Mouse (Mus musculus): ENCODE data around the gene Mef2d. TPM values are rescaled to one million over a fixed set of nuclear protein-coding genes. Genes with fewer than 3 reads are reported as not detected.
"Not testable (repeated sequence)": the region's sequence is repeated elsewhere in the genome, so short reads cannot be mapped to it uniquely, and the experiment has no call there.

Gene Mef2d
- polyA plus RNA-seq, 1 experiment from 2014 or later = 11.1 TPM

DNA sequence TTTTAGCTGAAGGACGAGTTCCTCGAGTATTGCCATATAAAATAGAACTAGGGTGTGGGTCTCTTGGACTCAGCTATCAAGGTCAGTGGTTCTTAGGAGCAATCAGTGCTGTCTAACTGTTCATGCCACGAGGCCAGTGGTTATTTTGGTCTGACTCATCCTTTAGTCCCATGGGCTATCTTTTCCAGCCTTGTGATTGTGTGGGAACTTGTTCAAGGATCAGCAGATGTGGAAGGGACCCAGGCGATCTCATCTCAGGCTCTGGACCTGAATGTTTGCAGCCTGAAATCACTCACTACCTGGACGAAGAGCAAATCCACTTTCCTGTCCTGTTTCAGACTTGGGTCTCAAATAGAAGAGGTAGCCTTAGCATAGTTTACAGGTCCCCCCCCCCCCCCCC is 34.9 kb downstream of the Mef2d start:
- no peaks in the 10 kb centered on the region for H3K9me3 ChIP-seq
- peaks cover 11% of the 10 kb centered on the region for H3K4me1 ChIP-seq
- 79% methylated on average over 5 of the region's 5 CpGs for WGBS
- 0 out of 2 replicates have a peak, but pooled peaks cover 10% of the 10 kb centered on the region for H3K27me3 ChIP-seq (ENCODE audit: poor library complexity, severe bottlenecking)
- peak overlapping the region; percentile 99 for H3K27ac ChIP-seq
- peaks cover 27% of the 10 kb centered on the region for H3K36me3 ChIP-seq (replicated peaks)
- peak overlapping the region; percentile 69 for H3K4me3 ChIP-seq
- no peak for DNase-seq (ENCODE audit: extremely low spot score, low spot score)

DNA sequence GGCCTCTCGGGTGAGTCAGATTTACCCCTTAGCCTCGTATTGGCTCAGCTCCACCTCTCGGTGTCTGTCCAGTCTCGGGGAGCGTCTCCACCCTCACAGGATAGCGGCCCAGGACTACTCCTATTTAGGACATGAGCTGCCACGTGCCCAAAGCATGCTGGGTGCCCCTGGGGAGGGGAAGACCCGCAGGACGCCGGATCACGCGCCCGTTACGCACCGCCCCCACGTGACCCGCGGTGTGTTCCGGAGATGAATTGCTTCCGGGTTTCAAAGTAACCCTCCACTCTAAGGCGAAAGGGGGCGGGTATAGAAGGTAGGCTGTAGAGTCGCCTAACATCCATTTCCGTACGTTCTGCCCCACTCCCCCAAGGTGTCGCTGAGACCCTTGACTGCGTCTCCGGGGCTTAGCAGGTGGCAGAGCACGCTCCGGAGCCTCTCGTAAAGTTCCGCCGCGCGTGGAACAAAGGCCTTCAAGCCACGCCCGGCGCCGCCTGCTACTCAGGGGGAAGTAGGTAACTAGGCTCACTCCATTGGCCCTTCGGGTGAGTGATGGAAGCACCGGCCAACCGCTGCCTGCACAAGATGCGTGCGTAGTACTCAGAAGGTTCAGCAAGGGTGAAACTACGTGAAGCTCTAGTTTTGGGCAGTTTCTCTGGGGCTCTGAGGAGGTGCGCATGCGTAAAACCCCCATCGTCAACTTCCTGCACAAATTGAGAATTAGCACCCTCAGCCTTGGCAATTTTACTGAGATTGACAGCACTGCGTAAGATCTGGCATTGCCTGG is 35.6 kb downstream of the Mef2d start:
- H3K4me3 ChIP-seq = peak overlapping the region; percentile 69
- H3K4me1 ChIP-seq = peaks cover 11% of the 10 kb centered on the region
- peaks cover 11% of the 10 kb centered on the region; the same call in 1 of the 2 replicates for H3K27me3 ChIP-seq (ENCODE audit: poor library complexity, severe bottlenecking)
- H3K36me3 ChIP-seq (replicated peaks) = peaks cover 21% of the 10 kb centered on the region
- WGBS = under 1% methylated on average over 49 of the region's 49 CpGs
- DNase-seq (ENCODE audit: extremely low spot score, low spot score) = peak; percentile 98
- peak overlapping the region; percentile 99 for H3K27ac ChIP-seq
- H3K9me3 ChIP-seq = no peaks in the 10 kb centered on the region

DNA sequence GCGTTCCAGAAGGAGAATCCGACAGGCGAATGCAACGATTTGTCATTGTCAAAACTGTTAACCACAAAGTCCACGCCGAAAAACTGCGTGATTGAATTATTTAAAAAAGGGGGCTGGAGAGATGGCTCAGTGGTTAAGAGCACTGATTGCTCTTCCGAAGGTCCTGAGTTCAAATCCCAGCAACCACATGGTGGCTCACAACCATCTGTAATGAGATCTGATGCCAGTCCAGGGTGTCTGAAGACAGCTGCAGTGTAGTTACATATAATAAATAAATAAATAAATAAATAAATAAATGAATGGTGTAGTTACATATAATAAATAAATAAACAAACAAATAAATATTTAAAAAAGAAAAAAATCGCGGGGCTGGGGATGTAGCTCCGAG is 36.2 kb downstream of the Mef2d start:
- peak overlapping the region; percentile 99 for H3K27ac ChIP-seq
- H3K4me3 ChIP-seq = peak overlapping the region; percentile 69
- H3K4me1 ChIP-seq = peaks cover 11% of the 10 kb centered on the region
- peaks cover 15% of the 10 kb centered on the region for H3K36me3 ChIP-seq (replicated peaks)
- H3K27me3 ChIP-seq (ENCODE audit: poor library complexity, severe bottlenecking) = peaks cover 17% of the 10 kb centered on the region; the same call in 1 of the 2 replicates
- H3K9me3 ChIP-seq; DNase-seq (ENCODE audit: extremely low spot score, low spot score): not testable (repeated sequence)
- 41% methylated on average over 11 of the region's 11 CpGs for WGBS

DNA sequence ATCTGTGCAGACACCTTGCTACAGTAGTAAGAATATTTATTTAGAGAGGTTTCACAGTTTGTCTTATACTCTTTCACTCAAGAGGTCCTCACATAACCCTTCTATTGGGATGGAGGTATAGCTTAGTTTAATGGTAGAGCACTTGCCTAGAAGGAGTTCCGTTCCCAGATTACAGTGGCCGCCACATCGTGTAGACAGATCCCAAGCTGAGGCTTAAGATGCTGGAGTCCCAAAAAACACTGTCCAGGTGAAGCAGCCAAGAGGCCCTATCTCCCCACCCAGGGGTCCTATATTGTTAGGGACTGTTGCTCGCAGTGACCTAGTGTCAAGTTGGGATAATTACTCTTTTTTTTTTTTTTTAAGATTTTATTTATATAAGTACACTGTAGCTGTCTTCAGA is 36.8 kb downstream of the Mef2d start:
- Histone ChIP-seq H3K36me3 (replicated peaks) (peaks cover 11% of the 10 kb centered on the region), H3K4me1 (peaks cover 11% of the 10 kb centered on the region), H3K4me3 (no peak overlapping the region), H3K27me3 (ENCODE audit: poor library complexity, severe bottlenecking) (peaks cover 17% of the 10 kb centered on the region; the same call in 1 of the 2 replicates), H3K27ac (no peak overlapping the region), H3K9me3 (no peaks in the 10 kb centered on the region)
- 86% methylated on average over 4 of the region's 4 CpGs for WGBS
- no peak for DNase-seq (ENCODE audit: extremely low spot score, low spot score)

DNA sequence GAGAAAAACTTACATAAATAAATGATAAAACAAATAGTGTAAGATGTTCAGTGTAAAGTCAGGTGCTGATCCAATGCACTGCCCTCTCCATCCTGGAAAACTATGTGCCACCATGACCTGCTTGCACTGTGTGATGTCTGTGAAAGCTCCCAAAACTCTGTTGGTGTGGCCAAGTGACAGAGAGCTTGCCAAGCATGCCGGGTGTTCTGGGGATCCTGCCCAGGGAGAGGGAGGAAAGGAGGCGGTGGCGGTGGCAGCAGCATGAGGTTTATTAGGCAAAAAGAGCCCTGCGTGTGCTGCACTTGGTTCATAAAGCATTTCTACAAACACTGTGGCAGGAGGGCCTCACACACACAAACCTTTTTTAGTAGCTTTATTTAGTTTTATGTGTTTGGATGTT is 39.2 kb downstream of the Mef2d start:
- 66% methylated on average over 4 of the region's 4 CpGs for WGBS

DNA sequence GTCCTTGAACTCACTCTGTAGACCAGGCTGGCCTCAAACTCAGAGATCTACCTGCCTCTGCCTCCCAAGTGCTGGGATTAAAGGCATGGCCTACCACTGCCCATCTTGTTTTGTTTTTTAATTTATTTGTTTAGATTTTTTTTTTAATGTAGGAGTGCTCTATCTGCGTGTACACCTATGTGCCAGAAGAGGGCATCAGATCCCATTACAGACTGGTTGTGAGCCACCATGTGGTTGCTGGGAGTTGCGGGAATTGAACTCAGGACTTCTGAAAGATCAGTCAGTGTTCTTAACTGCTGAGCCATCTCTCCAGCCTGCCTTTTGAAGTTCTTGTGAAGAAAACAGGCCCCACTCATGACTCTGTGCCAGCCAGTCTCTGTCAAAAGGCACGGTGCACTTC is 44.3 kb downstream of the Mef2d start:
- H3K36me3 ChIP-seq (replicated peaks) = no peaks in the 10 kb centered on the region
- DNase-seq (ENCODE audit: extremely low spot score, low spot score) = no peak
- H3K4me3 ChIP-seq = no peak overlapping the region
- no peaks in the 10 kb centered on the region for H3K9me3 ChIP-seq
- WGBS = 79% methylated on average over 3 of the region's 3 CpGs
- H3K4me1 ChIP-seq = peaks cover 4% of the 10 kb centered on the region; the same call in 1 of the 2 replicates
- peaks cover 21% of the 10 kb centered on the region for H3K27me3 ChIP-seq (ENCODE audit: poor library complexity, severe bottlenecking)
- H3K27ac ChIP-seq = no peak overlapping the region

More for the DNA sequence above, 39.2 kb downstream of the Mef2d start:
- Histone ChIP-seq H3K36me3 (replicated peaks) (no peaks in the 10 kb centered on the region), H3K27ac (no peak overlapping the region), H3K4me3 (no peak overlapping the region), H3K4me1 (peaks cover 11% of the 10 kb centered on the region), H3K27me3 (ENCODE audit: poor library complexity, severe bottlenecking) (peaks cover 24% of the 10 kb centered on the region; the same call in 1 of the 2 replicates), H3K9me3 (no peaks in the 10 kb centered on the region)
- no peak for DNase-seq (ENCODE audit: extremely low spot score, low spot score)

DNA sequence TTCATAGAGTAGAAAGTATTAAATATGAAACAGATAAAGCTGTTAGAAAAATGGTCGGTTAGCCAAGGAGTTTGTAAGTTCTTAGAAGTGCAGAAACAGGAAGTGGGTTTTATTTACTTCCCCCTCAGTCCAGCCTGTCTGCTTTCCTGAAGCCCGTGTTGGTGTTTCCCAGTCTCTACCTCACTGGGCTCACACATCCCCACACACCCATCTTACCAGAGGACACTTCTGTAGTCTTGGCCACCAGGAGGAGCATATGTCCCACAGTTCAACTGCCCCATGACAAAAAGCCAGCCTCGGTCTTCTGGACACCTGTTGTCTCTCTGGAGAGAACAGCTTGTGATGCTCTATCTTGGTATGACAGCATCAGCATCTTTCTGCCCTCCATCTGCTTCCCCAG is 49.0 kb downstream of the Mef2d start:
- WGBS = 33% methylated on average over 3 of the region's 3 CpGs
- Histone ChIP-seq H3K9me3 (peaks cover 6% of the 10 kb centered on the region; the same call in 1 of the 2 replicates), H3K27me3 (ENCODE audit: poor library complexity, severe bottlenecking) (peaks cover 54% of the 10 kb centered on the region), H3K27ac (no peak overlapping the region), H3K36me3 (replicated peaks) (no peaks in the 10 kb centered on the region), H3K4me3 (no peak overlapping the region), H3K4me1 (peaks cover 33% of the 10 kb centered on the region)
- no peak for DNase-seq (ENCODE audit: extremely low spot score, low spot score)

DNA sequence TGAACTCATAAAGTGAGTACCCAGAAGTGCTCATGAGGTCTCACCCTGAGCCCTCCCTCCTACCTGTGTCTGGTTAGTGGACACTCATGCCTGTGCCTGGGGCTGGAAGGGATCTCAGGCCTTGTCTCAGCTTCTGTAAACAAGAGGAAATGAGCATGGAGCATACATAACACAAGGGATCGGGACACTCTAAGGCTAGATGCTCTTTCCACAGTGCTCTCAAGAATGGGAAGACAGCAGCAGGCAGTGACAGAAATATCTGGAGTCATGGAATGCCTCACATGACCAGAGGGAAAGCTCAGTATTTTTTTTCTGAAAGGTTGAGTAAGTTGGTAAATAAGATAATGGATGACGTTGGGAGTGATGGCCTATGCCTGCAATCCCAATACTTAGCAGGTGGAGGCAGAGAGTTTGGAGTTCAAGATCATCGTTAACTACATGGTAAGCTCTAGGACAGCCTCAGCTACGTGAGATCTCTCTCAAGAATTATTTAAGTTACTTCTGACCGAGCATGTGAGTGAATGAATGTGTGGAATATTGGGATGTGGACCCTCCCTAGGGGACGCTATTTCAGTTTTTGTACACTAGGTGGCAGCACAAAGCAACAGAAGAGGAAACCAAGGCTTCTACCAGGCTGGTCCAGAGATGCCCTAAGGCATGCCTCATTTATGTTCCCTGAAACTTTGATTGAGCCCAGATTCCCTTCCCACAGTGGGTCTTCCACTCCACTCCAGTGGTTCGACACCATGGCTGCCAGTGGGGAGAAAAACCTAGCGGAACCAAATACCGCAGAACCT is 49.8 kb downstream of the Mef2d start:
- WGBS = 32% methylated on average over 9 of the region's 9 CpGs
- H3K27me3 ChIP-seq (ENCODE audit: poor library complexity, severe bottlenecking) = peaks cover 63% of the 10 kb centered on the region
- DNase-seq (ENCODE audit: extremely low spot score, low spot score) = peak; percentile 63

DNA sequence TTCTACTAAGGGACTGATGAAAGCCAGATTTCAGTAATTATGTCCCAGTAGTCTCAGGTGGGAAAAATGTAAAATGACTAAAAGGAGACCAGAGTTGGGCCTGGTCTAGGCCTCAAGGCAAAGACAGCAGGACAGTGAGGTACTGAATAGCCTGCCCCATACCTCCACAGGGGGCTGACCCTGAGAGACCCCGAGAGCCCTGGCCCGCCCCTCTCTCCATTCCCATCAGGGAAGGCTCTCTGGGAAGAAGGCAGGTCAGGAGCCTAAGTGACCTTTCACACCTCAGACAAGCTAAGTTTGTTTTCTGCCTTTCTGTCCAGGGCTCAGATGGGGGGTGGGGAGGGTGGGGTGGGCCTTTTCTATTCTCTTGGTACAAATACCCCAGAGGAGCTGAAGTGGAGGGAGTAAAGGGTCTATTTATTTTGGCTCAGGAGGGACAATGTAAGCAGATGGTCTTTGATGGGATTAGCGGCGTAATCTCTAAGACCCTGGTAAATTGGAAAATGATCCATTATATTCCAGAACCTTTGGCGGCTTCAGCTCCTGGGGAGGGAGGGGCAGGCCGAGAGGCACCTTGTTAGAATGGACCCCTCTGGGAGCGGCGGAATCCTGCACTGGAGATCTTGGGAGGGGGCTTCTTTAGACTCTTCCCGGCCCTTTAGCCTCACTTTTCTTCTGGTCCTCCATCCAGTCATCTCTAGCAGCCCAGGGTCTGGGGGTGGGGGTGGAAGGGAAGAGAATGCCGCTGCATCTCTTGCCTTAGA is 55.8 kb downstream of the Mef2d start:
- H3K9me3 ChIP-seq = peaks cover 6% of the 10 kb centered on the region; the same call in 1 of the 2 replicates
- H3K4me1 ChIP-seq = peaks cover 85% of the 10 kb centered on the region
- peak overlapping the region; percentile 78 for H3K4me3 ChIP-seq

More for the DNA sequence above, 49.8 kb downstream of the Mef2d start:
- no peak overlapping the region for H3K4me3 ChIP-seq
- no peaks in the 10 kb centered on the region for H3K36me3 ChIP-seq (replicated peaks)
- peaks cover 42% of the 10 kb centered on the region for H3K4me1 ChIP-seq
- peaks cover 6% of the 10 kb centered on the region; the same call in 1 of the 2 replicates for H3K9me3 ChIP-seq
- peak overlapping the region; percentile 56; the same call in 1 of the 2 replicates for H3K27ac ChIP-seq

DNA sequence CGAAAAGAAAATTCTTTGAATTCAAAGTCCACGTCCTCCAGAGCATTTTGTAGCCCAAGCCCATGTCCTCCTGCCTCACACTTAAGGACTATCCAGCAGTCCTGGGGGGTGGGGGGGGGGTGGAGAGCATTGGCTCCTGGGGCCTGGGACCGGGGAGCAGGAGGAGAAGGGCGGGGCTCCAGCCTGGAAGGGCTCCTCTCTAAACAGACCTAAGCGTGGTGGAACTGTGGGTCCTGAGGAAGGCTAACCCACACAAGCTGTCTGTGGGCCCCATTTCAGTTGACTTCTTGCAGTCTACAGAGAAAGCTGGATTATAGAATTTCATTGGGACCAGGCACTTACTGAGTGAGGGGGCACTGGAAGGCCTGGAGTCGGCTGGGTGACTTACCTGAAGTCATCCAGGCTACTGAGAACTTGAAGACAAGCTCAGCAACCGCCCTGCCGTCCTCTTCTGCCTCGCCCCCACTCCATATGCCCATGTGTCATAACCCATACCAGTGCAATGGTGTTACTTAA is 56.4 kb downstream of the Mef2d start:
- WGBS = under 1% methylated on average over 9 of the region's 9 CpGs
- Histone ChIP-seq H3K36me3 (replicated peaks) (no peaks in the 10 kb centered on the region), H3K9me3 (peaks cover 3% of the 10 kb centered on the region; the same call in 1 of the 2 replicates), H3K4me3 (peak overlapping the region; percentile 78), H3K4me1 (peaks cover 90% of the 10 kb centered on the region), H3K27ac (peak overlapping the region; percentile 98), H3K27me3 (ENCODE audit: poor library complexity, severe bottlenecking) (peaks cover 100% of the 10 kb centered on the region)
- DNase-seq (ENCODE audit: extremely low spot score, low spot score) = peak; percentile 66

More for the DNA sequence above, 55.8 kb downstream of the Mef2d start:
- DNase-seq (ENCODE audit: extremely low spot score, low spot score) = peak; percentile 78
- Histone ChIP-seq H3K27me3 (ENCODE audit: poor library complexity, severe bottlenecking) (peaks cover 100% of the 10 kb centered on the region), H3K27ac (peak overlapping the region; percentile 98), H3K36me3 (replicated peaks) (no peaks in the 10 kb centered on the region)
- 2% methylated on average over 10 of the region's 10 CpGs for WGBS

DNA sequence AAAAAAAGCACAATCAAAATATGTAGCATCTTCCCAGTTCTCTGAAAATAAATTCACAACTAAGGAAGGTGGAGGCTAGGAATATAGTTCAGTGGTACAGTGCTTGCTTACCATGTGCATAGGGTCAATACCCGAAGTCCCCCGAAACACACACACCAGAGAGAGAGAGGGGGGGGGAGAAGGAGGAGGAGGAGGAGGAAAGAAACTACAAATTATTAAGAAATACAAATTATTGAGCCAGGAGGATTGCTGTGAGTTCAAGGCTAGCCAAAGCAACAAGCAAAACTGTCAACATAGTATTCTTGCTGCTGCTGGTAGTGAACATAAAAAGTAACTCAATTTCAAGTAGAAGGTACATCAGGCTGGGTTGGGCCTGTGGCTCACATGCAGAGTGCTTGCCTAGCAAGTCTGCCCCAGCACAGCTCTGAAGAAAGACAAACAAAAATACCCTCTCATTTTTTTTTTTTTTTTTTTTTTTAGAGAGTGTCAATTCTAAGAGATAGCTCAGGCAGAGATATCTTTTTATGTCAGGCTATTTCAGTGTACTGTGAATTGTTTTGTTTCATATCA is 57.5 kb downstream of the Mef2d start:
- Histone ChIP-seq H3K27ac (peak overlapping the region; percentile 98), H3K36me3 (replicated peaks) (no peaks in the 10 kb centered on the region), H3K4me3 (peak overlapping the region; percentile 78), H3K27me3 (ENCODE audit: poor library complexity, severe bottlenecking) (peaks cover 100% of the 10 kb centered on the region), H3K9me3 (no peaks in the 10 kb centered on the region), H3K4me1 (peaks cover 98% of the 10 kb centered on the region)
- 10% methylated on average over 2 of the region's 2 CpGs for WGBS
- DNase-seq (ENCODE audit: extremely low spot score, low spot score) = no peak

Data from forebrain, embryonic 10.5 days (tissue).